Mouse (Mus musculus): Measurements from ENCODE around the gene 1110065P20Rik. TPM values are rescaled to one million over a fixed set of nuclear protein-coding genes. Genes with fewer than 3 reads are reported as not detected.

Gene 1110065P20Rik
- polyA plus RNA-seq (2012; rRNA removed) = 9.4 and 10.3 TPM in 2 replicates

GRCm38 (mm10) chr4:124850933-124851658, at the start of gene 1110065P20Rik:
1110065P20Rik (minus strand) TSS chr4:124851196.

GRCm38 (mm10) chr4:124880599-124880998, 29.6 kb upstream of the 1110065P20Rik start, which contains the start of gene Epha10:
Epha10 (plus strand) TSS chr4:124880899.

GRCm38 (mm10) chr4:124861283-124862188, 10.5 kb upstream of the 1110065P20Rik start, which contains the start of gene Maneal:
Maneal (minus strand) TSS chr4:124862171.

GRCm38 (mm10) chr4:124850261-124850913, 609 bp downstream of the 1110065P20Rik start, which contains the start of gene Yrdc:
Yrdc (plus strand) TSS chr4:124850679.

GRCm38 (mm10) chr4:124801552-124802308, 49.3 kb downstream of the 1110065P20Rik start, which contains the start of gene Mtf1:
Mtf1 (plus strand) TSS chr4:124802104.

Other genes starting within 250 kb of the 1110065P20Rik start
- gene 3100002H09Rik, start 240.4 kb downstream of the 1110065P20Rik start, polyA plus RNA-seq (2012; rRNA removed) = not detected in 2 replicates
- 0.01 TPM in 2 replicates for gene Pou3f1, start 194.4 kb downstream of the 1110065P20Rik start, polyA plus RNA-seq (2012; rRNA removed)
- gene Utp11, start 157.6 kb downstream of the 1110065P20Rik start, polyA plus RNA-seq (2012; rRNA removed) = 18.1 and 18.4 TPM in 2 replicates
- 2.5 and 3.4 TPM in 2 replicates for gene Fhl3, start 150.5 kb downstream of the 1110065P20Rik start, polyA plus RNA-seq (2012; rRNA removed)
- gene Sf3a3, start 136.4 kb downstream of the 1110065P20Rik start, polyA plus RNA-seq (2012; rRNA removed) = 46.1 and 50.2 TPM in 2 replicates
- gene Inpp5b, start 109.3 kb downstream of the 1110065P20Rik start, polyA plus RNA-seq (2012; rRNA removed) = 29.7 and 37.7 TPM in 2 replicates
- gene Mtf1, start 49.1 kb downstream of the 1110065P20Rik start, polyA plus RNA-seq (2012; rRNA removed) = 8.3 and 9.0 TPM in 2 replicates
- gene Yrdc, start 517 bp downstream of the 1110065P20Rik start, polyA plus RNA-seq (2012; rRNA removed) = 19.6 and 27.2 TPM in 2 replicates
- gene Maneal, start 11.0 kb upstream of the 1110065P20Rik start, polyA plus RNA-seq (2012; rRNA removed) = 0.01 and 0.03 TPM in 2 replicates
- 0.01 TPM in 1 of 2 replicates, not detected in the other for gene Epha10, start 29.7 kb upstream of the 1110065P20Rik start, polyA plus RNA-seq (2012; rRNA removed)
- gene 9930104L06Rik, start 85.9 kb upstream of the 1110065P20Rik start, polyA plus RNA-seq (2012; rRNA removed) = 5.5 and 7.0 TPM in 2 replicates
- 62.8 and 68.2 TPM in 2 replicates for gene Cdca8, start 88.1 kb upstream of the 1110065P20Rik start, polyA plus RNA-seq (2012; rRNA removed)
- gene Rspo1, start 135.2 kb upstream of the 1110065P20Rik start, polyA plus RNA-seq (2012; rRNA removed) = 0.75 and 0.92 TPM in 2 replicates
- gene Gnl2, start 165.4 kb upstream of the 1110065P20Rik start, polyA plus RNA-seq (2012; rRNA removed) = 29.5 and 31.3 TPM in 2 replicates
- 0.01 TPM in 1 of 2 replicates, not detected in the other for gene Dnali1, start 214.5 kb upstream of the 1110065P20Rik start, polyA plus RNA-seq (2012; rRNA removed)
- gene Snip1, start 215.5 kb upstream of the 1110065P20Rik start, polyA plus RNA-seq (2012; rRNA removed) = 8.4 and 10.2 TPM in 2 replicates
- gene Meaf6, start 233.9 kb upstream of the 1110065P20Rik start, polyA plus RNA-seq (2012; rRNA removed) = 12.4 and 16.9 TPM in 2 replicates

Measured in liver, embryonic 14 days (tissue).